Mouse (Mus musculus) testis, adult 2 months (tissue): ENCODE measurements at regions not wholly inside any gene's neighbourhood (a gene's known extent, or its start where the extent isn't known, plus 50 kb on each side); places are given as distances from the start of the nearest gene placed in this dataset.

Experiments
- CTCF ChIP-seq: fragments of 200-500 bp; IDR thresholded peaks from 2 replicates; pipeline ENCODE4 v1.5.1; 2012; ENCODE audit warnings: low read depth, mild to moderate bottlenecking, inconsistent platforms, low read length, moderate library complexity; ENCODE audit not compliant: control insufficient read depth, insufficient read depth, insufficient replicate concordance
- POLR2A ChIP-seq: fragments of 200-500 bp; IDR thresholded peaks from 2 replicates; pipeline ENCODE4 v1.6.1; 2012; ENCODE audit warnings: low read depth, mild to moderate bottlenecking, inconsistent platforms, low read length, moderate library complexity; ENCODE audit not compliant: control insufficient read depth

DNA sequence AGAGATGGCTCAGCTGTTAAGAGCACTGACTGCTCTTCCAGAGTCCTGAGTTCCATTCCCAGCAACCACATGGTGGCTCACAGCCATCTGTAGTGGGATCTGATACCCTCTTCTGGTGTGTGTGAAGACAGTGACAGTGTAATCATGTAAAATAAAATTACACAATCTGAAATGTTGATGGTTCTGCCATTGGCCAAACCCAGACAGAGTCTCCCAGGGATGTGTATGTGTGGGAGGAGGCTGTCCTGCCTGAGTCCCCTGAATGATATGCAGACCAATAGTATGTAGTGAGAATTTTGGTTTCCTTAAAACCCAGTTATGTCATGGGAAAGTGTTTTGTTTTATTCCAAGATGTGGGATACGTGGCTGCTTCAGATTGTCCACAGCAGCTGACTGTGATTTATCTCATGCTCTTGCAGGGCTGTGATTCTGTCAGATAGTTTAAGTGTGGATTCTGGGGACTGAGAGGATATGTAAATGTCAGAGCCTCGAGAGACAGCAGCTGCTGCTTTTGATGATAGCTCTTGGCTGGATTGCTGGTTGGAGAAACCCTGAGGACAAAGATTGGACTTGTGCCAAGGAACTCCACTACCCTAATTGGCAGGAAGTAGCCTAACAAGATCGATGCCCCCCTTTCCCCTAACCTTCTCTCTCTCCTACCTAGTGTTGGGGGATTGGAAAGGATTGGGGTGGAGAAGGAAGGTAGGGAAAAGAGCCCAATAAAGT is 321.6 kb upstream of the Arglu1 start:
- TF ChIP-seq CTCF (no peak), POLR2A (no peak)
